Mouse (Mus musculus): ENCODE measurements at regions not wholly inside any gene's neighbourhood (a gene's known extent, or its start where the extent isn't known, plus 50 kb on each side); places are given as distances from the start of the nearest gene placed in this dataset.
A peak's percentile ranks its signal among the peaks of the same experiment; 100 is the strongest.

- no peaks in the 10 kb centered on the region for H3K9me3 ChIP-seq (replicated peaks; ENCODE audit: control insufficient read depth, low read length)
- H3K4me2 ChIP-seq (ENCODE audit: low read depth, low read length), result no peak overlapping the region
- H3K9ac ChIP-seq (ENCODE audit: low read length), result no peak overlapping the region
- H3K27ac ChIP-seq (ENCODE audit: low read length), result no peak overlapping the region
- H3K4me1 ChIP-seq (ENCODE audit: control insufficient read depth, insufficient read depth, low read length), result no peaks in the 10 kb centered on the region
- no peak for ATAC-seq (replicated peaks; ENCODE audit: extremely low read depth, insufficient read depth, low FRiP score)
- H3K4me3 ChIP-seq (ENCODE audit: low read length), result no peak overlapping the region
- 71% methylated on average over 2 of the region's 2 CpGs for WGBS
- H3K36me3 ChIP-seq (ENCODE audit: control insufficient read depth, insufficient read depth), result no peaks in the 10 kb centered on the region
- H3K27me3 ChIP-seq (ENCODE audit: control insufficient read depth, insufficient read depth, low read length), result no peaks in the 10 kb centered on the region
Measured at GRCm38 (mm10) chr10:54448352-54449043, 372.1 kb upstream of the Man1a start.

GRCm38 (mm10) chr10:54403223-54403926, 327.0 kb upstream of the Man1a start:
- Histone ChIP-seq H3K36me3 (ENCODE audit: control insufficient read depth, insufficient read depth) (no peaks in the 10 kb centered on the region), H3K27ac (ENCODE audit: low read length) (no peak overlapping the region), H3K4me1 (ENCODE audit: control insufficient read depth, insufficient read depth, low read length) (no peaks in the 10 kb centered on the region), H3K4me3 (ENCODE audit: low read length) (no peak overlapping the region), H3K27me3 (ENCODE audit: control insufficient read depth, insufficient read depth, low read length) (no peaks in the 10 kb centered on the region), H3K9me3 (replicated peaks; ENCODE audit: control insufficient read depth, low read length) (no peaks in the 10 kb centered on the region), H3K9ac (ENCODE audit: low read length) (no peak overlapping the region), H3K4me2 (ENCODE audit: low read depth, low read length) (no peak overlapping the region)
- WGBS, result 42% methylated on average over 5 of the region's 5 CpGs
- ATAC-seq (replicated peaks; ENCODE audit: extremely low read depth, insufficient read depth, low FRiP score), result no peak

GRCm38 (mm10) chr10:54383751-54384150, 307.3 kb upstream of the Man1a start:
- Histone ChIP-seq H3K9me3 (replicated peaks; ENCODE audit: control insufficient read depth, low read length) (no peaks in the 10 kb centered on the region), H3K36me3 (ENCODE audit: control insufficient read depth, insufficient read depth) (no peaks in the 10 kb centered on the region), H3K27me3 (ENCODE audit: control insufficient read depth, insufficient read depth, low read length) (no peaks in the 10 kb centered on the region), H3K4me1 (ENCODE audit: control insufficient read depth, insufficient read depth, low read length) (no peaks in the 10 kb centered on the region), H3K4me2 (ENCODE audit: low read depth, low read length) (no peak overlapping the region), H3K4me3 (ENCODE audit: low read length) (no peak overlapping the region), H3K27ac (ENCODE audit: low read length) (no peak overlapping the region), H3K9ac (ENCODE audit: low read length) (no peak overlapping the region)
- WGBS, result 81% methylated on average over 2 of the region's 2 CpGs
- no peak for ATAC-seq (replicated peaks; ENCODE audit: extremely low read depth, insufficient read depth, low FRiP score)

- no peaks in the 10 kb centered on the region for H3K4me1 ChIP-seq (ENCODE audit: control insufficient read depth, insufficient read depth, low read length)
- ATAC-seq (replicated peaks; ENCODE audit: extremely low read depth, insufficient read depth, low FRiP score), result no peak
- H3K9me3 ChIP-seq (replicated peaks; ENCODE audit: control insufficient read depth, low read length), result no peaks in the 10 kb centered on the region
- H3K9ac ChIP-seq (ENCODE audit: low read length), result no peak overlapping the region
- H3K27ac ChIP-seq (ENCODE audit: low read length), result no peak overlapping the region
- no peaks in the 10 kb centered on the region for H3K27me3 ChIP-seq (ENCODE audit: control insufficient read depth, insufficient read depth, low read length)
- no peak overlapping the region for H3K4me2 ChIP-seq (ENCODE audit: low read depth, low read length)
- WGBS, result 68% methylated on average over 2 of the region's 2 CpGs
- H3K4me3 ChIP-seq (ENCODE audit: low read length), result no peak overlapping the region
- H3K36me3 ChIP-seq (ENCODE audit: control insufficient read depth, insufficient read depth), result no peaks in the 10 kb centered on the region
Measured at GRCm38 (mm10) chr10:54381530-54381929, 305.1 kb upstream of the Man1a start.

GRCm38 (mm10) chr10:54369158-54369557, 292.7 kb upstream of the Man1a start:
- no peak overlapping the region for H3K4me3 ChIP-seq (ENCODE audit: low read length)
- no peaks in the 10 kb centered on the region for H3K27me3 ChIP-seq (ENCODE audit: control insufficient read depth, insufficient read depth, low read length)
- H3K36me3 ChIP-seq (ENCODE audit: control insufficient read depth, insufficient read depth), result no peaks in the 10 kb centered on the region
- H3K4me2 ChIP-seq (ENCODE audit: low read depth, low read length), result no peak overlapping the region
- no peak overlapping the region for H3K27ac ChIP-seq (ENCODE audit: low read length)
- no peak for ATAC-seq (replicated peaks; ENCODE audit: extremely low read depth, insufficient read depth, low FRiP score)
- no peaks in the 10 kb centered on the region for H3K9me3 ChIP-seq (replicated peaks; ENCODE audit: control insufficient read depth, low read length)
- no peak overlapping the region for H3K9ac ChIP-seq (ENCODE audit: low read length)
- 86% methylated on average over 3 of the region's 3 CpGs for WGBS
- peaks cover 8% of the 10 kb centered on the region; the same call in 1 of the 2 replicates for H3K4me1 ChIP-seq (ENCODE audit: control insufficient read depth, insufficient read depth, low read length)

- 23% methylated on average over 4 of the region's 4 CpGs for WGBS
- H3K4me2 ChIP-seq (ENCODE audit: low read depth, low read length), result no peak overlapping the region
- H3K4me1 ChIP-seq (ENCODE audit: control insufficient read depth, insufficient read depth, low read length), result peaks cover 8% of the 10 kb centered on the region; the same call in 1 of the 2 replicates
- no peaks in the 10 kb centered on the region for H3K27me3 ChIP-seq (ENCODE audit: control insufficient read depth, insufficient read depth, low read length)
- no peak overlapping the region for H3K9ac ChIP-seq (ENCODE audit: low read length)
- H3K27ac ChIP-seq (ENCODE audit: low read length), result 0 out of 2 replicates have a peak overlapping the region, but pooled peaks have one; percentile 45
- H3K4me3 ChIP-seq (ENCODE audit: low read length), result no peak overlapping the region
- peak; percentile 96 for ATAC-seq (replicated peaks; ENCODE audit: extremely low read depth, insufficient read depth, low FRiP score)
- no peaks in the 10 kb centered on the region for H3K9me3 ChIP-seq (replicated peaks; ENCODE audit: control insufficient read depth, low read length)
- no peaks in the 10 kb centered on the region for H3K36me3 ChIP-seq (ENCODE audit: control insufficient read depth, insufficient read depth)
Measured at GRCm38 (mm10) chr10:54365315-54365714, 288.9 kb upstream of the Man1a start.

- Histone ChIP-seq H3K9me3 (replicated peaks; ENCODE audit: control insufficient read depth, low read length) (no peaks in the 10 kb centered on the region), H3K27me3 (ENCODE audit: control insufficient read depth, insufficient read depth, low read length) (no peaks in the 10 kb centered on the region), H3K4me1 (ENCODE audit: control insufficient read depth, insufficient read depth, low read length) (no peaks in the 10 kb centered on the region), H3K9ac (ENCODE audit: low read length) (no peak overlapping the region), H3K36me3 (ENCODE audit: control insufficient read depth, insufficient read depth) (no peaks in the 10 kb centered on the region), H3K27ac (ENCODE audit: low read length) (no peak overlapping the region), H3K4me2 (ENCODE audit: low read depth, low read length) (no peak overlapping the region), H3K4me3 (ENCODE audit: low read length) (no peak overlapping the region)
- no peak for ATAC-seq (replicated peaks; ENCODE audit: extremely low read depth, insufficient read depth, low FRiP score)
- WGBS, result 64% methylated on average over 4 of the region's 4 CpGs
Measured at GRCm38 (mm10) chr10:54337234-54337633, 260.8 kb upstream of the Man1a start.
